In genomic region chr16:75887203-75887602, GRCm38 (mm10) we compare ENCODE assay signal across 21 mouse cellular contexts.
DNase-seq lines count a peak whose midpoint lies in the region; ATAC-seq and TF ChIP-seq lines count a peak whose summit lies in the region.
"Had no signal": no experiment of that assay in that cellular context is flagged by ENCODE, and none has a peak within 500 bp of the region (broad histone marks: within the 10 kb centered on the region; RNA-seq: fewer than 3 reads in every experiment).

No protein-coding gene starts in this region.

- H3K4me2 ChIP-seq in liver, embryonic 12.5 days = no peak overlapping the region
- H3K4me2 ChIP-seq: embryonic facial prominence, embryonic 15.5 days; heart, embryonic 11.5 days; hindbrain, embryonic 12.5 days had no signal

- H3K9ac ChIP-seq in liver, embryonic 12.5 days = no peak overlapping the region
- H3K9ac ChIP-seq: embryonic facial prominence, embryonic 15.5 days; hindbrain, embryonic 12.5 days had no signal

- no peak overlapping the region for H3K4me3 ChIP-seq in G1E (ENCODE audit: low read depth, low read length)
- H3K4me3 ChIP-seq in liver, embryonic 12.5 days = no peak overlapping the region
- H3K4me3 ChIP-seq: embryonic facial prominence, embryonic 15.5 days; hindbrain, embryonic 12.5 days; left cerebral cortex, adult 2 months had no signal

- H3K36me3 ChIP-seq in G1E (replicated peaks) = peaks cover 53% of the 10 kb centered on the region
- H3K36me3 ChIP-seq in liver, embryonic 12.5 days = peaks cover 6% of the 10 kb centered on the region; the same call in 1 of the 2 replicates
- H3K36me3 ChIP-seq: embryonic facial prominence, embryonic 15.5 days; hindbrain, embryonic 12.5 days had no signal

- H3K27ac ChIP-seq in liver, embryonic 12.5 days = no peak overlapping the region
- H3K27ac ChIP-seq: embryonic facial prominence, embryonic 15.5 days; hindbrain, embryonic 12.5 days; left cerebral cortex, adult 2 months had no signal

- 0 out of 2 replicates have a peak, but pooled peaks have one; percentile 5 for ATAC-seq in G1E (ENCODE audit: extremely low read depth, insufficient number of reproducible peaks, low FRiP score, poor library complexity, severe bottlenecking)
- ATAC-seq in erythroblast, adult 5-6 weeks (replicated peaks; ENCODE audit: low FRiP score, poor library complexity, severe bottlenecking) = peak; percentile 71; the same call in 1 of the 2 replicates
- peak; percentile 65 for ATAC-seq in liver, embryonic 12.5 days
- ATAC-seq in megakaryocyte-erythroid progenitor cell, adult 5-6 weeks (replicated peaks; ENCODE audit: low FRiP score, low TSS enrichment, poor library complexity, severe bottlenecking) = peak; percentile 91
- ATAC-seq: midbrain, embryonic 16.5 days had no signal

- no peaks in the 10 kb centered on the region for H3K27me3 ChIP-seq in G1E (ENCODE audit: insufficient read depth, low read length)
- no peaks in the 10 kb centered on the region for H3K27me3 ChIP-seq in liver, embryonic 12.5 days (replicated peaks)
- H3K27me3 ChIP-seq: embryonic facial prominence, embryonic 15.5 days; hindbrain, embryonic 12.5 days had no signal

- H3K4me1 ChIP-seq in G1E (ENCODE audit: insufficient read depth, low read depth, low read length) = peaks cover 42% of the 10 kb centered on the region
- H3K4me1 ChIP-seq in liver, embryonic 12.5 days = 0 out of 2 replicates have a peak, but pooled peaks cover 10% of the 10 kb centered on the region
- H3K4me1 ChIP-seq: embryonic facial prominence, embryonic 15.5 days; hindbrain, embryonic 12.5 days had no signal

- no peaks in the 10 kb centered on the region for H3K9me3 ChIP-seq in G1E (replicated peaks)
- no peaks in the 10 kb centered on the region for H3K9me3 ChIP-seq in liver, embryonic 12.5 days (replicated peaks)
- H3K9me3 ChIP-seq: embryonic facial prominence, embryonic 15.5 days; hindbrain, embryonic 12.5 days had no signal

- DNase-seq in G1E (ENCODE audit: low spot score) = no peak
- no peak for DNase-seq in c-Kit-positive CD71-positive TER-119-positive erythroid progenitor cells, embryonic 14.5 days (ENCODE audit: low spot score)
- DNase-seq in kidney, postnatal 36 days = no peak
- no peak for DNase-seq in layer of hippocampus, adult 18-20 months (ENCODE audit: low spot score in 2 of 2)
- DNase-seq: adrenal gland, adult 8-10 months; B cell, adult 2 months; cerebellum, postnatal 25 days; heart, postnatal 10 days; kidney, adult 2 months; kidney, postnatal 14 days; layer of hippocampus, adult 9-11 months; lung, adult 2 months; retina, postnatal 1 day had no signal

- 38% methylated on average over 6 of the region's 6 CpGs for WGBS in liver, embryonic 12.5 days (ENCODE audit: insufficient replicate concordance)

- no peak for TF ChIP-seq CTCF in G1E (IDR thresholded peaks at IDR 0.05; ENCODE audit: low read depth, low read length)

Comparison
In these comparisons a context has a peak if more than half of its experiments do, and no peak if none do; other contexts are left out.
1. ATAC-seq: peak in every context shown above with its lines; median percentile 91 in megakaryocyte-erythroid progenitor cell, adult 5-6 weeks; 71 in erythroblast, adult 5-6 weeks; 65 in liver, embryonic 12.5 days; 5 in G1E.